Mouse (Mus musculus): ENCODE measurements around the gene Ctnnd2.

The Ctnnd2 gene

DNA sequence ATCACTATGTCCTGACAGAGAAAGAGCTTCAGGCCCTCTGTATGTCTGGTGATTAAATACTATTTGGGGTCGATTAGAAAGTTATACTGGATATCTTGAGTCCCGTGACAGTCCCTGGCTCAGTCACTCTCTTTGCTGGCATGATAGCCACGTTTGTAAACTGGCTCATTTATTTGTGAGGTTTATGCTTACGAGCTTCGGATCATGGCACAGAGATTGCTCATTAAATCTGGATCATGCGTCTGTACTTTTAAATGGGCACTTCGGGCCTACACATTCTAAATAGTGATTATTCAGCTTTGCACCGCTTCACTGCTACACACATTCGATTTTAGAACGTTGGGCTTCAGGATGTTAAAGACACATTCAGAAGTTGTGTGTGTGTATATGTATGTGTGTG lies 96.4 kb downstream of the Ctnnd2 start:
- DNase-seq: no peak

DNA sequence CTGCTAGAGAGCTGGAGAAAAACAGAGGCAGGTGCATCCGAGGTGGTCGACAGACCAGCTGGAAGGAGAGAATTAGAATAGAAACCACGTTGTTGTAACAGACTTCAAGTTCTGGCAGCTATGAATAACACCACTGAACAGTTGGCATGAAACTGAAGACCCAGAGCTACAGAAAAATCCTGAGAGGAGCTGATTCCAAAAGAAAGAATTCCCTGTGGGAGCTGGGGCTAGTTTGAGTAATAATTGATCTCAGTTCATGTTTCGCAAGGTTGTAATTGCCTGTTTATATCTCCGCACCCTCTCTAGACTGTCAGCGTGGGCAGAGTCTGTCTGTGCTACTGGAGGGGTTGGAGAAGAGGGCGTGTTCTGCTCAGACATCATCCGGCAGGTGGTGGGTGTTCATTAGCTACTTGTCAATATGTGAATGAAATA lies 98.8 kb downstream of the Ctnnd2 start:
- no peak for DNase-seq

DNA sequence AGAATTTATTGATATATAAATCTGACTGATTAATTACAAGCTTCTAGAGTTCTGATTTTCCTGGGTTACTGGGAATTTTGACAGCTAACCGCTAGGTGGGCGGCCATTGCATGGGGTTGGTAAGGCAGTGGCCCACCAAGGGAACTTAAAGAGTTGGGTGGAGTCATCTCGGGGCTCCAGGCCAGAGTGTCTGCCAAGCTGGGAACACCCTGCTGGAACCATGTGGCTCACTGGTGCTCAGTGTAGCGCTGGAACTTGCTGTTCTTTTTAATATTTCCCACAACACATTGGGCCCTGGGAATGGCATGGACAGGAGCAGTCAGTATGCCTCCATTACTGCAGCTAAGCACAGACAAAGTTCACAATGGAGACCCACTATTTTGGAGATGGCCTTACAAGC lies 99.9 kb downstream of the Ctnnd2 start:
- no peak for DNase-seq

DNA sequence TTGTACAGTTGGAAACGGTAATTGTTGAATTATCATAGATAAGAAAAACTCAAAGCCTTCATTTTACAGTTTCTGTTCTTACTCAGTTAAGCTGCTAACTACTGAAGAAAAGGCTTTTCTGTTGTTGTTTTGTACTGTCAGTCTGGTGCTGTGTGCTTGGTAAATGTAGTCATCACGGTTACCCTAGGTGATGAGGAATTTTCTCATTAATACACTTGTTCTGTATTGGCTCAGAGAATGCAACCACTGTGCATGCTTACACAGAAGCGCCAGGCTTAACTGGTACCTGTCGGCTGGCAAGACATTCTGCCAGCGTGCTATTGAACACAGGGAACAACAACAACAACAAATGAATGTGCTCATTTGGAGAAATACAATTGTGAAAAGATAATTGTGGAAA lies 103.3 kb downstream of the Ctnnd2 start:
- DNase-seq: no peak

DNA sequence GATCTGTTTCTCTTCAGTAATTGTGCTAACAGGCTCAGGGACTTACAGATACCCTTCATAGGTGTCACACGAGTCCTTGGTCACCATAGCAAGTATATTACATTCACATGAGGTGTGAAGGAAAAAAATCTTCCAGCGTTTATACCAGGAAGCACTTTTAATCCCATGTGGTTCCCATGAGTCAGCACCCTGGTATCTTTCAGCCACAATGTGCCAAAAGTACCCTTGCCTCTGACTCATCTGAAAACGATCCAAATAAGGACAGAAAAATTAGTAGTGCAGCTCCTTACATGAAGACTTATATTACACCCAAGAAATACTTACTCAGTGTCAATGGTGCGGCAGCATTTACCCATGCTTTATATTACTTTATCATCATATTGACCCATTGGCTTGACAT lies 104.3 kb downstream of the Ctnnd2 start:
- no peak for DNase-seq

DNA sequence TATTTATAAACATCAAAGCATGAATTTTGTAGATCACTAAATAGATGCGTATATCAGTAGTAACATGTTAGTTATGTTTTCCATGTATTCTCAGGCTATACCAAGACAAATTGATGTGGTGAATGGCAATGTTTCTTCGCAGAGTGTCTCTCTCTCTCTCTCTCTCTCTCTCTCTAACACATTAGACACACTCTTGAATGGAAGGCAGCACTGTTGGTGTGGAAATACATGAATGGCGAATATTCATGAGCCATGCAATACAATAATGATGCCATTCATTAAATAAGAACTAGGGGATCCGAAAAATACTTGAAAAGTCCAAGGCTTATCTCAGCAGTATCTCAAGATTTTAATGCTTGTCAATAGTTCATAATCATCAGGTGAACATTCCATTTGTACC lies 106.2 kb downstream of the Ctnnd2 start:
- DNase-seq: no peak

DNA sequence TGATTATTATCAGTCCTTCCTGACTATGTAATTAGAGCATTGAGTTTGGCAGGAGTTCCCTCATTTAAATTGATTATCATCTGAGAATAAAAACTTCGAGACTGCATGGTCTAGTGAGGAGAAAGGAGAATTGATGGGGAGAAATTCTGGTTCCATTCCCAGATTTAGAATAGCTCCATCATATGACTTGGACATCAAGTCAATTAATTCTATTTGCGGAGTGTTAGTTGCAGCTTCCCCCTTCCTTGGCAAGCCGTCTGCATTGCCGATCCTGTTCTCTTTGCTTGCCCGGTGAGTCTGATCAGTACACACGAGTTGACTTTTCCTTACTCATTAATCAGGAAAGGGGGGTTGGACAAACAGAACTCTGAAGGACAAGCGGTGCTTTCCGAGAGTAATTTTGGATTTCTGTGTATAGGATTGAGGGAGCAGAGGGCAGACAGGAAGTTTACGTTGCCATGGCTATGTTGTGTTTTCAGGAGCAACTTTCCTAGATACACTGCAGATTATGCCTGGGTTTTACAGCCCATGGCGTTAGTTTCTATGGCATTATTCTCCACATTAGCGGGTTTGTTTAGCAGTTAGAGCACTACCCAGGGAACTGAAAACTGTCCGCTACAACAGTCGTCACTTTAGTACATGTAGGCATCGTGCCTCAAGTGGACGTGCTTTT lies 113.3 kb downstream of the Ctnnd2 start:
- peak; percentile 45 for DNase-seq

DNA sequence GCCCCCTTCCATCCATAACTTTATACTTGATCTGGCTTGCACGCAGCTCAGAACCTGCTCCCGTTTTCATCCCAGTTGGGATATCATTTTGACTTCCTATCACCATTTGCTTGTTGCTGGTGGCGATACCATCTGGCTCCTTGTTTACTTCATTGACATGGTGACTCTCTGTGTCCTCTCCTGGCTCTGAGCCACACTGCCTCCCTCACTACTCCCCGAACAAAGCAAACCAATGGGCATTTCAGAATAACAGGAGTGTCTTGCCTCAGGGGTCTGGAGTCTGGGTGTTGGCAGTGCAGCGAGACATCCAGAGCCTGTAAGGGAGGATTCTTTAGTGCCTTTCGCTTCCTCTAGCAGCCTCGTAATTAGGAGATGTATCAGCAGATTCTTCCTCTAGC lies 113.9 kb downstream of the Ctnnd2 start:
- DNase-seq: peak; percentile 73

DNA sequence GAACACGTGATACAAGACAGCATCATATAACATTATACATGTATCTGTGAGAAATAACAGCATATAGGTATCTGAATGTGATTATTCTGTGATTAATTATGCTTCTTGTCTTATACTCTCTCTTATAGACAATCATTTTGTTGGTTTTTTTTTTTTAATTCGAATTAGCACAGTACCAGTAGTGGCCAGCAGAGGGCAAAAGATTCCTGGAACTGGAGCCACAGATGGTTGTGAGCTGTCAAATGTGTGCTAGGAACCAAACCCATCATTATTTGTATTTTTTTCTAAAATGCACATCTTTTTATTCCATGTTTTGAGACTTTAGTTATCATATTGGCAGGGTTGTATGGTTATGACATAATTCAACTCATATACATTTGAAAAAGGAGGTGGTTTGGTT lies 130.4 kb downstream of the Ctnnd2 start:
- DNase-seq: no peak

DNA sequence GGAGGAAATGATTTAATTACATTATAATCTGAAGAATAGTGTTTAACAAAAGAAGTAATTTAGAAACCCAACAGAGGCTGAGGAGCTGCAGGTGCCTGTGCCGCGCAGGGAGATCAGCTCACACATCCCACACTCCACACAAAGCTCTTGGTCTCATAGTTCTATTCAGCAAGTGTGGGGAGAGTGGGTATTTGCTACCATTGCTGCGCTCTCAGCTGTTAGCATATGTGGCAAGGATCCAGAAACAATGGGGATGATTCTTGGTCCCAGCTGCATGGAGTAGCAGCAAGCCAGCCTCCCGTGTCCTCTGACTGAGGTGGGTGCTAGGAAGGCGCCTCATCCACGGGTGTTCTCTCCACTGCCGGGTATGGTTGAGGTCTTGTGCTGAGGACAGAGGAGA lies 134.0 kb downstream of the Ctnnd2 start:
- DNase-seq: no peak

DNA sequence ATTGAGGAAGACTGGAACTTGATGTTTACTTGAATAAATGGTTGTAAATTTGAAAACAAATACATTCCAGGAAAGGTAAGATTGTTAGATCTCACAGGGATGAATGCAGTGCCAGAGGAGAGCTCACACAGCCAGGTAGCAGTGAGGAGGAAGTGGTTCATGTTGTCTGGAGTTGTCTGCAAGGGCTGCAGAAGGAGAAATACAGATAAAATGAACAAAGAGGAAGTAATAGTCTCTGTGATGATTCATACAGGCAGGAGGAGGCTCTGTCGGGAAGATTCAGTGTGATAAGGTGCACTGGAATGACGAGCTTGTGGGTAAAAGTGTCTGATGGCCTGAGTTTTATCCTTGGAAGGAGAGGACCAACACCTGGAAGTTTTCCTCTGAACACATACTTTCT lies 150.2 kb downstream of the Ctnnd2 start:
- no peak for DNase-seq

DNA sequence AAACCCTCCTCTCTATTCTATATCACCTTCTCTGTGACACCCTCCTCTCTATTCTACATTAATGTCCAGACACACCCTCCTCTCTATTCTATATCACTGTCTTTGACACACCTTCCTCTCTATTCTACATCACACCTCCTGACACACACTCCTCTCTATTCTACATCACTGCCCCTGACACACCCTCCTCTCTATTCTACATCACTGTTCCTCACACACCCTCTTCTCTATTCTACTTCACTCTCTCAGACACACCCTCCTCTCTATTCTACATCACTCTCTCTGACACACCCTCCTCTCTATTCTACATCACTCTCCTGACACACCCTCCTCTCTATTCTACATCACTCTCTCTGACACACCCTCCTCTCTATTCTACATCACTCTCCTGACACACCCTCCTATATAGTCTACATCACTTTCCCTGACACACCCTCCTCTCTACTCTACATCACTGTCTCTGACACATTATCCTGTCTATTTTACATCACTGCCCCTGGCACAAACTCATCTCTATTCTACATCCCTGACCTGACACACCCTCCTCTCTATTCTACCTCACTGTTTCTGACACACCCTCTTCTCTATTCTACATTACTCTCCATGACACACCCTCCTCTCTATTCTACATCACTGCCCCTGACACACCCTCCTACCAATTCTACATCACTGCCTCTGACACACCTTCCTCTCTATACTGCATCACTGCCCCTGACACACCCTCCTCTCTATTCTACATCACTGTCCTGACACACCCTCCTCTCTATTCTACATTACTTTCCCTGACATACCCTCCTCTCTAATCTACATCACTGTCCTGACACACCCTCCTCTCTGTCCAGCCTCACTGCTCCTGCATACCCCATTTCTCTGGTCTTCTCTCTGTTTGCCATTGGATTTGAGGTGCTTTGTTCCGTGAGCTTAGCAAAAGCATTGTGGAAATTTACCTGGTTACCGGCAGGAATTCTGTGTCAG lies 161.2 kb downstream of the Ctnnd2 start:
- DNase-seq: no peak

DNA sequence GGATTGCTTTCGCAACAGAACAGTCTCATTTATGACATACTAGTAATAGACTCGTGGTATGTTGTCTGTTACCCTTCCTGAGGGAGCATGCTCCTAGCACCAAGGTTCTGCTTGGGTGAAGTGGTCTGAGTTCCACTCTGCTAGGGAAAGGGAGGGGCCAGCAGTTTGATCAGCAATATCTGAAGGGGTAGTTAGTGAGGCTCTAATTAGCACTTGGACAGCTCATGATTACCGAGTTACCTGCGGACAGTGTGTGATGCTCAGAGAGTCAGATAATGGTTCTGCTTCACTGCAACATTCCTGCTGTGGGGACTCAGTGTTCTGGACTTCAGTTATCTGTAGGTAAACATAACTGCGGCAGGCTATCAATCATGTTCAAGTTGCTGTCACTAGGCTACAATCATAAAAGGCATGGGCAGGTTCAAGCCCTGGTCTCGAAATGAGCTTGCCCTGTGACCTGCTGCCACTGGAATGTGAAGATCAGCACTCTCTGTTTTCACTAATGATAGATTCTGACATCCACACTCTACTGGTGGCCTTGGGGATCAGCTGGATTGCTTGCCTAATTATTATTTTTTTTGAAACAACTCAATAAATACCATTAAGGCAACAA lies 166.3 kb downstream of the Ctnnd2 start:
- no peak for DNase-seq

DNA sequence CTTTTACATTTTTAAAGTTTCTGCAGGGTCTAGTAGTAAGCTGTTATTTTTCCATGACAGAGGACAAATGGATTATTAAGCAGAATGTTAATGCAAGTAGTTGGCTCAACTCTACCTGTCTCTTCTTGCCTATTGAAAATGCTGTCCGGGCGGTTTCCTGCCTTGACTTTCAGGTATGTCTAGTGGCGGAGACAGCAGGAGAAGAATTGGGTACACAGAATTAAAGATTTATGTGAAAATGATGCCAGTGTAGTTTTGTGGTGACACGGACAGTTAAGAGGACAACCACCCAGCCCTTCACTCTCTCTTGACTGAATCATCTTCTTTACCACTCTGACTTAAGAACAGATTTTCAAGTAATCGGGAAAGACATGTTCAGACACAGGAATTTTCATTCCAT lies 173.4 kb downstream of the Ctnnd2 start:
- DNase-seq: no peak

DNA sequence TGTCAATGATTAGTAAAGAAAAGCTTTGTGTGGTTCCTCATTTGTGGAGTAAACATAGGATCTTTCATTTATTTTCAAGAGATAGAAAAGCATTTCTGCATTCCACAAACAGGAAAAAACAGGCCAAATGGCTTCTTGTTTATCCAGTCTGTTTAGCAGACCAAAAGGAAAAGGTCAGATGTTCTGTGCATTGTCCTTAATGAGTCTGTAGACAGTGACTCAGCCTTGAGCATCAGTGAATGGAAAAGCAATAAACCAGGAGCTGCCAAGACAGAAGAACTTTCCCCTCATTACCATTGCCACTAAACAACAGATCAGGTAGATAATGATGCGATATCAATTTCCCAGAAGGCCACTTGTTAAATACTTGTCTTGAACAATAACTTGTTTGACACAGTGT lies 192.1 kb downstream of the Ctnnd2 start:
- DNase-seq: no peak

DNA sequence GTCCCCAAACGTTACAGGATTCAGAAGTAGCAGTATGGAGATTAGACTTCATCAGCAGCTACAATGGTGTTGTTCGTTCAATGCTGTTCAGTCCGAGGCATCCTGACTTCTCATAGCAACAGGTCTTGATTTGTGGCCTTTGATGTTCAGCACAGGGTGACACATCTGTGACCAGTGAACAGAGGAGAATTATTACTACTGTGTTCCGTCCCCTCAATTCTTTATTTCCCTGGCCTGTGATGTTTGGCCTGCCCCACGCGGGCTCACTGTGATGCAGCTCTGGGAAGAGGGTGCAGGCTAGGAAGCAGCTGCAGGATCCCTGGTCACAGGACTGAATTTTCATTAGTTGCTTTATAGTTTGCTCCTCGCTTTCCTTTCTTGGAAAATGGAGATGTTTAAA lies 197.6 kb downstream of the Ctnnd2 start:
- no peak for DNase-seq

DNA sequence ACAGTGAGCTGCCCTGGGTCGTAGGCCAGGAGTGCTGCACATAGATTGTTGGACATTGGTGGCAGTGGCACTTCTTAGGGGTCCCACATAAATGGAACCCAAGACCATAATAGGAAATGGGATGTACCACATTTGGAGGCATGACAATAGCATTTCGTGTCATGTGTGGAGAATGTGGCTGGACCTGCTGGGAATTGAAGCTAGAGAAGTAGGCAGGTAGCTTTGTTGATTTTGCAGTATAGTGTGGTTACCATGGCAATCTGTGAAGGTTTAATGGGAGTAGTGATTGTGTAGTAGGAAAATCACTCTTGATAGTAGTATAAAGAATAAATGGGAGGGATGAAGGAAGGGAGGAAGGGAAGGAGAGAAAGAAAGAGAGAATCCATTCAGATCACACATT lies 198.8 kb downstream of the Ctnnd2 start:
- no peak for DNase-seq

DNA sequence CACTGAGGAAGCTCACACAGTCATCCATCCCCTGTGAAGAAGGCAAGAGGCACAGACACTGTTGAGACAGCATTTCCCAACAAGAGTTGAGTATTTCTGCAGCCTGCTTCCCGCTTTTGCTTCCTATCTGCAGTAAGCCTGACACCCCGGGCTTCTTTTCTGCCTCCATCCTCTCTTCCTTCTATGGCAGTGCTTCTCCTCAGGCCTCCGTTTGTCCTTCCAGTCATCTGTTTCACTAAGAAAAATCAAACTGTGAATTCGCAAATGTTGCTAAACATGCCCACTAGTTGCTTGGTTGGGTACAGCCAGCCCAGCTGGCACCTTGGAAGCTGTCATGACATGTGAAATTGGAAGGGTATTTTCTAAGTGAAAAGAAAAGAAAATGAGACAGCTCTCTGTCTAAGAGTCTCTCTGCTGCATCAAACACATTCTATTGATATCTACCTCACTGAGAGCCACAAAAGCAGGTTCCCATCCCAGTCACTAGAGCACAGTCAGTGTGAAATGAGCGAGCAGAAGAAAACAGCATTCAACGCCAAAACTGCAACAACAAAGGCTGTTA lies 201.3 kb downstream of the Ctnnd2 start:
- DNase-seq: peak; percentile 11

DNA sequence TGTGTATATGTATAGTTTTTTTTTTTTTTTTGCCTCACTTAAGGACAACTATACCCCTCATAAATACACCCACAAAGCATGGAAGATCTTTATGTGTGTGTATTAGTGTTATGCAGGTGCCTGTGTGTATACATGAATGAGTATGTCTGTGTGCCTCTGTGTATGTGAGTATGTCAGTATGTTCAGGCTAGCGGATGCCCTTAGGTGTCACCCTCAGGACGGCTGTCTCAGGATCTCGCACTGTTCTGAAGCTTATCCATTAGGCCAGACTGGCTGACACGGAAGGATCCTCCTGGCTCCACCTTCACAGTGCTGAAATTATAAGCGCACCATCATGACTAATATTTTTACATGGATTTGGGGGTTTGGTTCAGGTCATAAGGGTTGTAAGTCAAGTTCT lies 202.5 kb downstream of the Ctnnd2 start:
- DNase-seq: no peak

DNA sequence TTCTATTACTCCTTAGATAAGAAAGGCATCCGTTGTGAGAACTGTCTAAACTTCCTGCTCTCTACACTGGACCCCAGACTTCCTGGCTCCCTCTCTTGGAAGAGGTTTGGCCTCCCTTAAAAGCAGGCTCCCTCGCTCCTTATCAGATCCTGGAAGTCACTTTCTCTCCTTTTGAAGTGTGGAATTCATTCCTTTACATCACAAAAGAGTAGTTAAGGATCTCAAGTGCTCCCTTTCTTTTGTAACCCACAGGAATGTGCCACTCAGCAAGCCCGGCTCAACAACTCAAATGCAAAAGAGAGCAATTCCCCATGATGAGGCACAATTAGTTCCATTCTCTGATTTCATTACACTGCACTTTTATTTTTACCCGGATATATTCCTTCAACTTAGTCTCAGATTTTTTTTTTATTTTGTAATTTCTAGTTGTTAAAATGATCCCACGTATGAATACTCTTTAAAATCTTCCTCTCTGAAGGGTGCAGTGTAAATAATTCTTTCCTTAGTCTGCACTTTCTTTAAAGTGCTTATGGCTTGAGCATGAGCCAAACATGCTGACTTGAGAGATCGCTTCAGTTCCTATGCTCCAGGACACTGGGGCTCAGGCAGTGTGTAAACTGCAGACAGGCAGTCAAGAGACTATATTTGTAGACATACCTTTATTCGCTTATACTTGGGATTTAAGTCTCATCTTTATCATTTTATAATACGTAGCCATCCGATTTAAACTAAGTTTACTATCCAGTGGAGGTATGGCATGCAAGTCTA lies 210.9 kb downstream of the Ctnnd2 start:
- DNase-seq: no peak

DNA sequence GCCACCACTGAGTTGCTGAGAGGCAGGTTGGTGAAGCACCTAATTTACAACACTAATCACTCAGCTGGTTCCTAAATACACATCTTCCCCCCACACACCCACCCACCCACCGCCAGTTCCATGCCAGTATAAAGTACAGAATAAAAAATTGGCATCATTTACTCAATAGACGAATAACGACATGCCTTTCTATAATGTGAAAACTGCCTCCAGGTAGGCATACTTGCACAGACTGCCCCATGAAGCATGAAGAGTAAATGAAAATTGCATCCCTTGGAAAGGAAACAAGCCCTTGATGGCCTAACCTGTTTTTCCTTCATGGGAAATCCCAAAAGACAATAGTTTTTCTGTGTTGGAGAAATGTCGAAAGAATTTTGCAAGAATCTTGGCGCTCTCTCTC lies 212.0 kb downstream of the Ctnnd2 start:
- DNase-seq: no peak

DNA sequence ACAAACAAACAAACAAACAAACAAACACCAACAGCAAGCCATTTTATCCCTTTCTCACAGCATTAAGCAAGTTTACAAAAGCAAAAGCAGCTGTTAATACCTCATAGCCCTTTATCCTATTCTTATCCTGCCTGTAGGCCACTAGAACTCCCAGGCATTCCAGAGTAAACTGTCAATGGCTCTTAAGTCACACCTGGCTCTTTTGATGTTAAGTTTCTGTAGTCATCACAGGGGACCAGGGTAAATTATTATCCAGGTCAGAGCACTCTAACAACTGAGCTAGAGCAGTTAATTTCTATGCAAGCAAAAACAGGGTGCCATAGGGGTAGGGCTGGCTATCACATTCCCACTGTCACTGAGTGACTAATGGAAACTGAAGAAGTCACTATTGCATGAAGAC lies 214.1 kb downstream of the Ctnnd2 start:
- DNase-seq: no peak

DNA sequence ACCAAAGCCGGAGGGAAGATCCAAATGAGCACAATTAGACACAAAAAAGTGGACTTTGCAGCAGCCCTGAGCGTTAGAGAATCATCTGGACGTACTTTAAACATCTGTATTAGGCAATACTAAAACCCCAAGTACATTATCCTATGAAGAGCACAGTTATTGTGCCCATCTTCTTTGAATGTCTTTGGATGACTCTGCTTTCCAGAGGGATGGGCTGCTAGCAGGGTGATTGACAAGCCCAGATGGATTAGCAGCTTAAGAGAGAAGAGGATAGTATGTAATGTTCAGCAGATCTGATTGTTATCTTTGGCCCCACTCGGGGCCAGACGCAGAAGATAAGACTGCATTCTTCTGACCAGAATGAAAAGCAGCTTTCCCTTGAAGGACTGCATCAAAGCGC lies 214.9 kb downstream of the Ctnnd2 start:
- no peak for DNase-seq
